Mouse (Mus musculus): Measurements from ENCODE around the gene Serinc2. TPM values are rescaled to one million over a fixed set of nuclear protein-coding genes. Genes with fewer than 3 reads are reported as not detected.

Serinc2 gene
- polyA plus RNA-seq, 1 experiment, result 16.5 TPM

GRCm38 (mm10) chr4:130309254-130309653 lies 30.2 kb upstream of the Serinc2 start:
- Histone ChIP-seq H3K36me3 (ENCODE audit: control insufficient read depth, insufficient read depth, low read length) (no peaks in the 10 kb centered on the region), H3K27ac (ENCODE audit: control insufficient read depth, insufficient read depth, low read length) (no peak overlapping the region), H3K4me3 (ENCODE audit: control insufficient read depth, insufficient read depth, low read length) (no peak overlapping the region), H3K27me3 (ENCODE audit: control insufficient read depth, insufficient read depth, low read length) (peaks cover 17% of the 10 kb centered on the region), H3K4me1 (replicated peaks; ENCODE audit: control insufficient read depth, insufficient read depth, low read length) (peaks cover 13% of the 10 kb centered on the region)
- 74% methylated on average over 8 of the region's 8 CpGs for WGBS
- no peak for DNase-seq
- TF ChIP-seq CTCF (IDR thresholded peaks at IDR 0.05; ENCODE audit: borderline replicate concordance, control insufficient read depth, extremely low read depth, insufficient read depth, low read length, poor library complexity), result no peak

GRCm38 (mm10) chr4:130308231-130309081 lies 29.5 kb upstream of the Serinc2 start, which contains the start of the genes Fabp3 and Gm10570:
Gene Fabp3, plus strand, starts transcription at chr4:130308595.
Gene Gm10570, minus strand, starts transcription at chr4:130308674.
- Histone ChIP-seq H3K27ac (ENCODE audit: control insufficient read depth, insufficient read depth, low read length) (no peak within 1 kb of the TSS), H3K4me3 (ENCODE audit: control insufficient read depth, insufficient read depth, low read length) (peak within 1 kb of the TSS; percentile 26), H3K4me1 (replicated peaks; ENCODE audit: control insufficient read depth, insufficient read depth, low read length) (peaks cover 13% of the 10 kb centered on the region), H3K27me3 (ENCODE audit: control insufficient read depth, insufficient read depth, low read length) (peaks cover 17% of the 10 kb centered on the region), H3K36me3 (ENCODE audit: control insufficient read depth, insufficient read depth, low read length) (no peaks in the 10 kb centered on the region)
- WGBS, result 3% methylated on average over 52 of the region's 52 CpGs
- TF ChIP-seq CTCF (IDR thresholded peaks at IDR 0.05; ENCODE audit: borderline replicate concordance, control insufficient read depth, extremely low read depth, insufficient read depth, low read length, poor library complexity), result no peak
- TF ChIP-seq POLR2A (IDR thresholded peaks at IDR 0.05; ENCODE audit: control insufficient read depth, extremely low read depth, insufficient read depth, low read length, poor library complexity), result no peak
- no peak for DNase-seq

- 2% methylated on average over 23 of the region's 23 CpGs for WGBS
- DNase-seq, result no peak
- H3K27ac ChIP-seq (ENCODE audit: control insufficient read depth, insufficient read depth, low read length), result no peak overlapping the region
These were observed 28.8 kb upstream of the Serinc2 start for GRCm38 (mm10) chr4:130307851-130308230.

GRCm38 (mm10) chr4:130306796-130307630 lies 28.0 kb upstream of the Serinc2 start:
- TF ChIP-seq POLR2A (IDR thresholded peaks at IDR 0.05; ENCODE audit: control insufficient read depth, extremely low read depth, insufficient read depth, low read length, poor library complexity), result no peak
- no peak for TF ChIP-seq CTCF (IDR thresholded peaks at IDR 0.05; ENCODE audit: borderline replicate concordance, control insufficient read depth, extremely low read depth, insufficient read depth, low read length, poor library complexity)
- Histone ChIP-seq H3K36me3 (ENCODE audit: control insufficient read depth, insufficient read depth, low read length) (no peaks in the 10 kb centered on the region), H3K27me3 (ENCODE audit: control insufficient read depth, insufficient read depth, low read length) (peaks cover 17% of the 10 kb centered on the region), H3K27ac (ENCODE audit: control insufficient read depth, insufficient read depth, low read length) (no peak overlapping the region), H3K4me1 (replicated peaks; ENCODE audit: control insufficient read depth, insufficient read depth, low read length) (peaks cover 13% of the 10 kb centered on the region), H3K4me3 (ENCODE audit: control insufficient read depth, insufficient read depth, low read length) (no peak overlapping the region)
- no peak for DNase-seq
- 93% methylated on average over 10 of the region's 10 CpGs for WGBS

More at GRCm38 (mm10) chr4:130307851-130308230, 28.8 kb upstream of the Serinc2 start:
- Histone ChIP-seq H3K36me3 (ENCODE audit: control insufficient read depth, insufficient read depth, low read length) (no peaks in the 10 kb centered on the region), H3K27me3 (ENCODE audit: control insufficient read depth, insufficient read depth, low read length) (peaks cover 17% of the 10 kb centered on the region), H3K4me1 (replicated peaks; ENCODE audit: control insufficient read depth, insufficient read depth, low read length) (peaks cover 13% of the 10 kb centered on the region), H3K4me3 (ENCODE audit: control insufficient read depth, insufficient read depth, low read length) (peak overlapping the region; percentile 26; the same call in 1 of the 2 replicates)
- TF ChIP-seq CTCF (IDR thresholded peaks at IDR 0.05; ENCODE audit: borderline replicate concordance, control insufficient read depth, extremely low read depth, insufficient read depth, low read length, poor library complexity) (no peak), POLR2A (IDR thresholded peaks at IDR 0.05; ENCODE audit: control insufficient read depth, extremely low read depth, insufficient read depth, low read length, poor library complexity) (no peak)

GRCm38 (mm10) chr4:130304746-130305145 lies 25.7 kb upstream of the Serinc2 start:
- H3K27ac ChIP-seq (ENCODE audit: control insufficient read depth, insufficient read depth, low read length), result no peak overlapping the region
- no peak for DNase-seq
- no peak overlapping the region for H3K4me3 ChIP-seq (ENCODE audit: control insufficient read depth, insufficient read depth, low read length)
- peaks cover 17% of the 10 kb centered on the region for H3K27me3 ChIP-seq (ENCODE audit: control insufficient read depth, insufficient read depth, low read length)
- H3K4me1 ChIP-seq (replicated peaks; ENCODE audit: control insufficient read depth, insufficient read depth, low read length), result peaks cover 13% of the 10 kb centered on the region
- no peaks in the 10 kb centered on the region for H3K36me3 ChIP-seq (ENCODE audit: control insufficient read depth, insufficient read depth, low read length)
- TF ChIP-seq CTCF (IDR thresholded peaks at IDR 0.05; ENCODE audit: borderline replicate concordance, control insufficient read depth, extremely low read depth, insufficient read depth, low read length, poor library complexity), result no peak
- no peak for TF ChIP-seq POLR2A (IDR thresholded peaks at IDR 0.05; ENCODE audit: control insufficient read depth, extremely low read depth, insufficient read depth, low read length, poor library complexity)
- 49% methylated on average over 3 of the region's 3 CpGs for WGBS

- 0 out of 2 replicates have a peak, but pooled peaks cover 3% of the 10 kb centered on the region for H3K27me3 ChIP-seq (ENCODE audit: control insufficient read depth, insufficient read depth, low read length)
These were observed 23.4 kb upstream of the Serinc2 start for GRCm38 (mm10) chr4:130302285-130302870.

More at GRCm38 (mm10) chr4:130302285-130302870, 23.4 kb upstream of the Serinc2 start:
- Histone ChIP-seq H3K4me3 (ENCODE audit: control insufficient read depth, insufficient read depth, low read length) (no peak overlapping the region), H3K36me3 (ENCODE audit: control insufficient read depth, insufficient read depth, low read length) (no peaks in the 10 kb centered on the region), H3K4me1 (replicated peaks; ENCODE audit: control insufficient read depth, insufficient read depth, low read length) (no peaks in the 10 kb centered on the region), H3K27ac (ENCODE audit: control insufficient read depth, insufficient read depth, low read length) (no peak overlapping the region)
- TF ChIP-seq CTCF (IDR thresholded peaks at IDR 0.05; ENCODE audit: borderline replicate concordance, control insufficient read depth, extremely low read depth, insufficient read depth, low read length, poor library complexity), result no peak
- TF ChIP-seq POLR2A (IDR thresholded peaks at IDR 0.05; ENCODE audit: control insufficient read depth, extremely low read depth, insufficient read depth, low read length, poor library complexity), result no peak
- DNase-seq, result no peak
- whole genome bisulfite sequencing, result 75% methylated on average over 12 of the region's 12 CpGs

Measured in thymus, adult 2 months (tissue).